Mouse (Mus musculus) intestine, embryonic 14.5 days (tissue): ENCODE data around the gene Srgn. TPM values are rescaled to one million over a fixed set of nuclear protein-coding genes. Genes with fewer than 3 reads are reported as not detected.
A peak's percentile ranks its signal among the peaks of the same experiment; 100 is the strongest.

Source experiments
- ATAC-seq: fragments of 200-750 bp; cut with Nextera tagmentation; replicated peaks from 2 replicates; pipeline ENCODE4 v1.8.0; 2017; ENCODE audit warnings: low read depth, moderate number of reproducible peaks, moderate TSS enrichment, moderate library complexity; ENCODE audit not compliant: low FRiP score, low TSS enrichment
- DNase-seq: peaks from one replicate; pipeline ENCODE4 v3.0.0-alpha.2; 2018; ENCODE audit warnings: low spot score
- H3K27ac ChIP-seq: fragments of 300-500 bp; sonication (generic); 2 replicates; pipeline ENCODE4 v1.5.1; 2014; ENCODE audit warnings: low read depth, mild to moderate bottlenecking, control low read depth
- H3K27me3 ChIP-seq: fragments of 300-500 bp; sonication (generic); replicated peaks from 2 replicates; pipeline ENCODE4 v1.6.1; 2014; ENCODE audit warnings: low read length, control low read depth; ENCODE audit not compliant: control insufficient read depth, insufficient read depth
- H3K36me3 ChIP-seq: fragments of 300-500 bp; sonication (generic); 2 replicates; pipeline ENCODE4 v1.6.1; 2014; ENCODE audit warnings: low read length, control low read depth; ENCODE audit not compliant: control insufficient read depth, insufficient read depth
- H3K4me1 ChIP-seq: fragments of 300-500 bp; sonication (generic); replicated peaks from 2 replicates; pipeline ENCODE4 v1.6.1; 2014; ENCODE audit warnings: low read length, control low read depth, mixed read lengths; ENCODE audit not compliant: control insufficient read depth, insufficient read depth
- H3K4me2 ChIP-seq: fragments of 300-500 bp; sonication (generic); 2 replicates; pipeline ENCODE4 v1.6.1; 2014; ENCODE audit warnings: low read length
- H3K4me3 ChIP-seq: fragments of 300-500 bp; sonication (generic); 2 replicates; pipeline ENCODE4 v1.5.1; 2014; ENCODE audit warnings: low read depth, low read length, control low read depth, mixed read lengths
- H3K9ac ChIP-seq: fragments of 300-500 bp; sonication (generic); 2 replicates; pipeline ENCODE4 v1.6.1; 2014; ENCODE audit warnings: mild to moderate bottlenecking, low read length
- H3K9me3 ChIP-seq: fragments of 300-500 bp; sonication (generic); 2 replicates; pipeline ENCODE4 v1.6.1; 2016; ENCODE audit warnings: low read length, control low read depth; ENCODE audit not compliant: control insufficient read depth
- WGBS: fragments of 180-500 bp; shearing (Covaris S2); extraction: QIAGEN DNeasy Blood & Tissue Kit; methylation state at CpG from one replicate; pipeline ENCODE4 v1.1.7; 2014; 5-methylcytosine and 5-hydroxymethylcytosine counted together
- polyA plus RNA-seq: library from polyadenylated mRNA; unstranded; fragments of >200 nt; fragmentation: Nextera tagmentation; extraction: Ambion mirVana; gene quantifications from 2 replicates; pipeline ENCODE4 v1.2.1, GENCODE M21; 2014

The Srgn gene
- polyA plus RNA-seq, 1 experiment from 2014 or later = 11.8 TPM

- ATAC-seq (peak; percentile 91), DNase-seq (peak; percentile 100)
- WGBS = under 1% methylated on average over 51 of the region's 59 CpGs
- Histone ChIP-seq H3K27me3 (no peaks in the 10 kb centered on the region), H3K4me3 (peak within 1 kb of the TSS; percentile 98), H3K4me1 (peaks cover 5% of the 10 kb centered on the region; the same call in 1 of the 2 replicates), H3K9ac (peak within 1 kb of the TSS; percentile 79), H3K27ac (peak within 1 kb of the TSS; percentile 81), H3K4me2 (peak within 1 kb of the TSS; percentile 77), H3K36me3 (no peaks in the 10 kb centered on the region), H3K9me3 (no peaks in the 10 kb centered on the region)
Observed at GRCm38 (mm10) chr10:62486618-62487415, 40.4 kb downstream of the Srgn start, which contains the start of gene Vps26a. Vps26a (minus strand) TSS chr10:62486805.

GRCm38 (mm10) chr10:62485878-62486582 is 41.2 kb downstream of the Srgn start:
- DNase-seq = no peak
- under 1% methylated on average over 45 of the region's 48 CpGs for WGBS
- Histone ChIP-seq H3K27me3 (no peaks in the 10 kb centered on the region), H3K27ac (peak overlapping the region; percentile 64), H3K36me3 (no peaks in the 10 kb centered on the region), H3K9me3 (no peaks in the 10 kb centered on the region), H3K9ac (peak overlapping the region; percentile 79), H3K4me3 (peak overlapping the region; percentile 98), H3K4me1 (peaks cover 5% of the 10 kb centered on the region; the same call in 1 of the 2 replicates), H3K4me2 (peak overlapping the region; percentile 77)
- peak; percentile 80 for ATAC-seq

- Histone ChIP-seq H3K27me3 (no peaks in the 10 kb centered on the region), H3K9ac (no peak overlapping the region), H3K4me2 (no peak overlapping the region), H3K9me3 (no peaks in the 10 kb centered on the region), H3K36me3 (peaks cover 7% of the 10 kb centered on the region; the same call in 1 of the 2 replicates), H3K4me1 (no peaks in the 10 kb centered on the region), H3K27ac (no peak overlapping the region), H3K4me3 (no peak overlapping the region)
- DNase-seq (no peak), ATAC-seq (no peak)
- WGBS = 66% methylated on average over 7 of the region's 7 CpGs
Observed at GRCm38 (mm10) chr10:62481108-62481852, 46.0 kb downstream of the Srgn start.

- Histone ChIP-seq H3K4me1 (no peaks in the 10 kb centered on the region), H3K36me3 (peaks cover 16% of the 10 kb centered on the region; the same call in 1 of the 2 replicates), H3K4me3 (no peak overlapping the region), H3K9ac (no peak overlapping the region), H3K27ac (no peak overlapping the region), H3K4me2 (no peak overlapping the region), H3K9me3 (no peaks in the 10 kb centered on the region), H3K27me3 (no peaks in the 10 kb centered on the region)
- DNase-seq (no peak), ATAC-seq (no peak)
- WGBS = 71% methylated on average over 2 of the region's 2 CpGs
Observed at GRCm38 (mm10) chr10:62476980-62477379, 50.3 kb downstream of the Srgn start.

- ATAC-seq (no peak), DNase-seq (no peak)
- H3K27me3 ChIP-seq = no peaks in the 10 kb centered on the region
- no peak overlapping the region for H3K9ac ChIP-seq
- 91% methylated on average over 10 of the region's 10 CpGs for WGBS
- no peak overlapping the region for H3K4me2 ChIP-seq
- H3K36me3 ChIP-seq = peaks cover 16% of the 10 kb centered on the region; the same call in 1 of the 2 replicates
- H3K4me3 ChIP-seq = no peak overlapping the region
- no peak overlapping the region for H3K27ac ChIP-seq
- no peaks in the 10 kb centered on the region for H3K4me1 ChIP-seq
- no peaks in the 10 kb centered on the region for H3K9me3 ChIP-seq
Observed at GRCm38 (mm10) chr10:62474944-62475343, 52.3 kb downstream of the Srgn start.

GRCm38 (mm10) chr10:62471105-62471504 is 56.1 kb downstream of the Srgn start:
- H3K36me3 ChIP-seq = peaks cover 31% of the 10 kb centered on the region

GRCm38 (mm10) chr10:62469736-62470135 is 57.5 kb downstream of the Srgn start:
- H3K9ac ChIP-seq = no peak overlapping the region
- H3K27ac ChIP-seq = no peak overlapping the region
- WGBS = 93% methylated on average over 4 of the region's 4 CpGs
- H3K4me2 ChIP-seq = no peak overlapping the region
- H3K4me3 ChIP-seq = no peak overlapping the region
- H3K9me3 ChIP-seq = no peaks in the 10 kb centered on the region
- no peaks in the 10 kb centered on the region for H3K4me1 ChIP-seq
- no peaks in the 10 kb centered on the region for H3K27me3 ChIP-seq
- no peak for ATAC-seq
- DNase-seq = no peak
- peaks cover 29% of the 10 kb centered on the region for H3K36me3 ChIP-seq

More at GRCm38 (mm10) chr10:62471105-62471504, 56.1 kb downstream of the Srgn start:
- Histone ChIP-seq H3K4me1 (no peaks in the 10 kb centered on the region), H3K4me2 (no peak overlapping the region), H3K9ac (no peak overlapping the region), H3K27me3 (no peaks in the 10 kb centered on the region), H3K4me3 (no peak overlapping the region), H3K27ac (no peak overlapping the region), H3K9me3 (no peaks in the 10 kb centered on the region)
- WGBS = 75% methylated on average over 5 of the region's 5 CpGs
- no peak for DNase-seq
- ATAC-seq = no peak

GRCm38 (mm10) chr10:62461321-62461720 is 65.9 kb downstream of the Srgn start:
- no peak overlapping the region for H3K4me3 ChIP-seq
- no peak overlapping the region for H3K4me2 ChIP-seq
- no peaks in the 10 kb centered on the region for H3K4me1 ChIP-seq
- no peaks in the 10 kb centered on the region for H3K27me3 ChIP-seq
- H3K9me3 ChIP-seq = no peaks in the 10 kb centered on the region
- H3K27ac ChIP-seq = no peak overlapping the region
- H3K9ac ChIP-seq = no peak overlapping the region
- H3K36me3 ChIP-seq = peaks cover 61% of the 10 kb centered on the region
- ATAC-seq (no peak), DNase-seq (no peak)
